Mouse (Mus musculus) C2C12 (cell line): ENCODE measurements around the gene Chrdl2. TPM values are rescaled to one million over a fixed set of nuclear protein-coding genes. Genes with fewer than 3 reads are reported as not detected.

Experiments used
- H3K27me3 ChIP-seq: one replicate; pipeline ENCODE4 v1.6.1; 2011; ENCODE audit not compliant: control insufficient read depth, insufficient read depth, insufficient read length
- H3K36me3 ChIP-seq: one replicate; pipeline ENCODE4 v1.6.1; 2011; ENCODE audit not compliant: control insufficient read depth, insufficient read depth
- H3K4me3 ChIP-seq: one replicate; pipeline ENCODE4 v1.5.1; 2011; ENCODE audit warnings: mild to moderate bottlenecking, control low read depth; ENCODE audit not compliant: poor library complexity, insufficient read depth, severe bottlenecking
- H3K79me2 ChIP-seq: one replicate; pipeline ENCODE4 v1.6.1; 2011; ENCODE audit not compliant: control insufficient read depth, insufficient read depth
- H3K79me3 ChIP-seq: one replicate; pipeline ENCODE4 v1.6.1; 2011; ENCODE audit warnings: low read depth, control low read depth
- H3ac ChIP-seq: one replicate; pipeline ENCODE3; 2011; ENCODE audit warnings: low read depth; ENCODE audit not compliant: control insufficient read depth, insufficient read length
- CEBPB ChIP-seq: IDR thresholded peaks from one replicate; pipeline ENCODE4 v1.6.1; 2011; ENCODE audit warnings: low read depth, mild to moderate bottlenecking, control low read depth, moderate library complexity
- CTCF ChIP-seq: IDR thresholded peaks from one replicate; pipeline ENCODE4 v1.5.1; 2011; ENCODE audit not compliant: control insufficient read depth, insufficient read depth, insufficient read length
- FOSL1 ChIP-seq: IDR thresholded peaks from one replicate; pipeline ENCODE4 v1.8.0; 2011; ENCODE audit warnings: mild to moderate bottlenecking, low read length; ENCODE audit not compliant: poor library complexity, insufficient read depth, severe bottlenecking
- MAX ChIP-seq: IDR thresholded peaks from one replicate; pipeline ENCODE4 v1.6.1; 2011; ENCODE audit warnings: mild to moderate bottlenecking, control low read depth
- MYOD1 ChIP-seq: IDR thresholded peaks from one replicate; pipeline ENCODE4 v1.6.1; 2011; ENCODE audit warnings: low read depth; ENCODE audit not compliant: control insufficient read depth, insufficient read length
- MYOG ChIP-seq: IDR thresholded peaks from one replicate; pipeline ENCODE4 v1.6.1; 2011; ENCODE audit not compliant: control insufficient read depth, insufficient read length; ENCODE audit errors: extremely low read depth
- USF1 ChIP-seq: IDR thresholded peaks from one replicate; pipeline ENCODE4 v1.6.1; 2011; ENCODE audit warnings: low read depth, mild to moderate bottlenecking, control low read depth, moderate library complexity
- polyA plus RNA-seq: library from polyadenylated mRNA; unstranded; fragments of >200 nt; fragmentation: generic; extraction: Trizol; gene quantifications from one replicate; pipeline ENCODE4 v1.2.1, GENCODE M21; 2012; ENCODE audit warnings: missing spikeins

Gene Chrdl2
- polyA plus RNA-seq, 1 experiment, result not detected

DNA sequence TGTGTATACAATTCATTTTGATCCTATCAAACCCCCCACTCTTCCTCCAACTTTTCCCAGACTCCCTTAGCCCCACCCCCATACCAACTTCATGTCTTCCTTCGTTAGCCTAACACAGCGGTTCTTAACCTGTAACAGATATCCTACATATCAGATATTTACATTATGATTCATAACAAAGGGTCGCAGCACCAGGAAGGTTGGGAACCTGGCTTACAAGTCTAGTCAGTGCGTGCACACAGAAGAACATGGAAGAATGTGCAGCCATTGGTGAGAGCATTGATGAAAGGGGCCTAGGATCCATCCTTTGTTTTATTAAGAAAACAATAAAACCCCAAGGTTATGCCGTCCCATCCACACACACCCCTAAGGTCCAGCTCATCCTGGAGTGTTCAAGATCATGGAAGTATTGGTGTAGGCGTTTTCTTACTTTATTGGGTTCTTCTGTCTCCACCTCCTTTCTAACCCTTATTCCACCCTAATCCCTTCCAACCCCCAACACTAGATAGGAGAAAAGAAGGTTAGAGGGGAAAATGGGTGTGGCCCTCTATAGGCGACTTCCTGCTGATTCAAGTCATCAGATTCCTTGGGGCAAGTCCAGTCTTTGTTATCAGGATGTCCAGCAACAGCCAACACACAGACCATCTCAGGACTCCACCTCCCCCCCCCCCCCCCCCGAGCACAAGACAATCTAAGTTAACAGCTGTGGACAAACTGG, 14.8 kb upstream of the Chrdl2 start:
- Histone ChIP-seq H3K4me3 (no peak overlapping the region), H3K79me2 (no peaks in the 10 kb centered on the region), H3ac (no peak overlapping the region), H3K36me3 (no peaks in the 10 kb centered on the region), H3K27me3 (no peaks in the 10 kb centered on the region), H3K79me3 (no peaks in the 10 kb centered on the region)
- no peak for TF ChIP-seq MAX
- no peak for TF ChIP-seq FOSL1
- no peak for TF ChIP-seq MYOD1
- no peak for TF ChIP-seq CEBPB
- TF ChIP-seq MYOG, result no peak
- TF ChIP-seq CTCF, result no peak

DNA sequence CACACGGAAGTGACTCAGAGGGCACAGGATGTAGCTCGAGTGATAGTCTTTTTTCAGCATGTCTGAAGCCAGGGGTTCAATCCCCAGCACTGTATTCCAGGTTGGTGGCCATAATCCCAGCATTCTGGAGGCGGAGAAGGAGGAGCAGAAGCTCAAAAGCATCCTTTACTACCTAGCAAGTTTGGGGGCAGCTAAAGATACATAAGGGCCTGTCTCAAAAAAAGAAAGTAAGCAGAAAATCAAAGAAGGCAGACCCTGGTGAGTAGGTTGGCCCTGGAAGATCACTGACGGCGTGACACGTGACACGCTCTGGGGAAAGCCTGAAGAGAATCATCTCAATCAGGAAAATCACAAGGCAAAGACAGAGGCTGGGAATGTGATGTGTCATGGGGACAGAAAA, 12.8 kb upstream of the Chrdl2 start:
- H3K36me3 ChIP-seq, result no peaks in the 10 kb centered on the region
- H3ac ChIP-seq, result no peak overlapping the region
- H3K27me3 ChIP-seq, result no peaks in the 10 kb centered on the region
- H3K79me3 ChIP-seq, result no peaks in the 10 kb centered on the region
- TF ChIP-seq CEBPB, result no peak
- no peak for TF ChIP-seq MAX
- TF ChIP-seq FOSL1, result no peak
- TF ChIP-seq MYOG, result no peak
- TF ChIP-seq USF1, result no peak
- TF ChIP-seq MYOD1, result no peak
- TF ChIP-seq CTCF, result no peak
- H3K4me3 ChIP-seq, result no peak overlapping the region
- no peaks in the 10 kb centered on the region for H3K79me2 ChIP-seq

DNA sequence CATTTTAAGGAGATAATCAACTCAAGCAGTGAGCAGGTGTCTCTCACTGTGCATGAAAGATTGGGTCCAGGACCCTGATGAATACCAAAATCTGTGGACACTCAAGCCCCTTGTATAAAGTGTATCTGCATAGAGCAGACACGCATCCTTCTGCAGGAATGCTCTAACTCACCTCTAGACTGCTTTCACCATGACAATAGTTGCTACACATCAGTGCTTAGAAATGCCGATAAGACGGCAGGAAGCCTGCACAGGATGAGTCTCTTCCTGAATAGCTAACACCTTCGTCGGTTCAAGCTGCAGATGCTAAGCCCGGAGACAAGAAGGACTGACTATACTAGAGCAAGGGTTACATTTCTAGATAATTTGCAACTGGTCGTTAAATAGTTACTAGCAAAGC, 10.8 kb upstream of the Chrdl2 start:
- Histone ChIP-seq H3K4me3 (no peak overlapping the region), H3K79me3 (no peaks in the 10 kb centered on the region), H3ac (no peak overlapping the region), H3K27me3 (no peaks in the 10 kb centered on the region), H3K79me2 (no peaks in the 10 kb centered on the region), H3K36me3 (no peaks in the 10 kb centered on the region)
- TF ChIP-seq MYOG, result no peak

DNA sequence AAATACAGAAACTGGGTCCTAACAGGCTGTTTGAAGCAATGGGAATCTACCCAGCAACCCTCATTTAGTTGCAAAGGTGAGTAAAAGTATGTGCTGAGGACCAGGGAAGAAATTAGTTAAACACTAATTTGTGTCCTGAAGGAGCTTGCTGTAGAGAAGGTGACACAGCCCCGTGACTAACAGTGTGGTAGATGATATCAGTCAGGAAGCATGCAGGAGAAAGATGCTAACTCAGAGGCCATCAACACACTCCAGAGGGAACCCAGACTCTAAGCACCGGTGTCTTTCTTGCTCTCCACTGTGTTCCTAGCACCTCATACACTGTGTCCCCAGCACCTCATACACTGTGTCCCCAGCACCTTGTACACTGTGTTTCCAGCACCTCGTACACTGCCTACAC, 7.3 kb upstream of the Chrdl2 start:
- Histone ChIP-seq H3K79me2 (no peaks in the 10 kb centered on the region), H3K79me3 (no peaks in the 10 kb centered on the region), H3ac (no peak overlapping the region), H3K27me3 (no peaks in the 10 kb centered on the region), H3K36me3 (no peaks in the 10 kb centered on the region), H3K4me3 (no peak overlapping the region)
- TF ChIP-seq CEBPB, result no peak
- TF ChIP-seq USF1, result no peak
- no peak for TF ChIP-seq MYOD1
- TF ChIP-seq MYOG, result no peak
- no peak for TF ChIP-seq CTCF
- no peak for TF ChIP-seq FOSL1
- TF ChIP-seq MAX, result no peak

- Histone ChIP-seq H3K79me3 (no peaks in the 10 kb centered on the region), H3K27me3 (peaks cover 47% of the 10 kb centered on the region), H3K4me3 (no peak overlapping the region), H3K79me2 (no peaks in the 10 kb centered on the region), H3K36me3 (no peaks in the 10 kb centered on the region), H3ac (no peak overlapping the region)
- TF ChIP-seq MAX, result no peak
- TF ChIP-seq MYOD1, result no peak
- TF ChIP-seq MYOG, result no peak
- no peak for TF ChIP-seq CEBPB
- no peak for TF ChIP-seq FOSL1
- TF ChIP-seq USF1, result no peak
- no peak for TF ChIP-seq CTCF
These were observed 2.2 kb upstream of the Chrdl2 start for GRCm38 (mm10) chr7:100003781-100004180.

GRCm38 (mm10) chr7:100006411-100006810, 439 bp downstream of the Chrdl2 start:
- Histone ChIP-seq H3K79me3 (no peaks in the 10 kb centered on the region), H3K79me2 (no peaks in the 10 kb centered on the region), H3K4me3 (no peak overlapping the region), H3K27me3 (peaks cover 56% of the 10 kb centered on the region), H3ac (no peak overlapping the region), H3K36me3 (no peaks in the 10 kb centered on the region)
- TF ChIP-seq MYOD1 (no peak), FOSL1 (no peak), CEBPB (no peak), MYOG (no peak), CTCF (no peak), USF1 (no peak), MAX (no peak)
